Mouse (Mus musculus) heart, adult 9 months (tissue): Measurements from ENCODE around the gene 4933427I04Rik.
A peak's percentile ranks its signal among the peaks of the same experiment; 100 is the strongest.

Experiments used
- DNase-seq, 2 experiments: peaks; one replicate each; pipeline ENCODE4 v3.0.0; 2022; ENCODE audit warnings: low spot score in 2 of 2

The 4933427I04Rik gene

GRCm38 (mm10) chr4:123859379-123859778 lies at the start of gene 4933427I04Rik:
Gene 4933427I04Rik, plus strand, starts transcription at chr4:123859679.
- DNase-seq = no peak

- DNase-seq = no peak
Observed at GRCm38 (mm10) chr4:123810475-123811295, 48.8 kb upstream of the 4933427I04Rik start.

DNA sequence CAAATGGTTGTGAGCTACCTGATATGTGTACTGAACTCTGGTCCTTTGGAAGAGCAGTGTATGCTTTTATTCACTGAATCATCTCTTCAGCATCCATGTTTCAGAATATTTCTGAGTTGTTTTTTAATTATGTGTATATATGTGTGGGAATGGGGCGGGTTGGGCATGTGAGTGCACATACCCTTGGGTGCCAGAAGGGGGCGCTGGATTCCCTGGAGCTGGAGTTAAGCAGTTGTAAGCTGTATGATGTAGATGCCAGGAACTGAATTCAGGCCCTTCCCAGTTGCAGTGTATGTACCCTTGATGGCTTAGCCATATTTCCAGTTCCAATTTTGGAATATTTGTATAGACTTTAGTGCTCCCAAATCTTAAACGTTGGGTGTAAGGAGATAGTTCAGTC lies 47.0 kb upstream of the 4933427I04Rik start:
- no peak for DNase-seq

GRCm38 (mm10) chr4:123814030-123814501 lies 45.4 kb upstream of the 4933427I04Rik start:
- DNase-seq = no peak

GRCm38 (mm10) chr4:123819093-123819610 lies 40.3 kb upstream of the 4933427I04Rik start:
- DNase-seq = no peak

- DNase-seq = no peak
Observed at GRCm38 (mm10) chr4:123842126-123842525, 17.4 kb upstream of the 4933427I04Rik start.

DNA sequence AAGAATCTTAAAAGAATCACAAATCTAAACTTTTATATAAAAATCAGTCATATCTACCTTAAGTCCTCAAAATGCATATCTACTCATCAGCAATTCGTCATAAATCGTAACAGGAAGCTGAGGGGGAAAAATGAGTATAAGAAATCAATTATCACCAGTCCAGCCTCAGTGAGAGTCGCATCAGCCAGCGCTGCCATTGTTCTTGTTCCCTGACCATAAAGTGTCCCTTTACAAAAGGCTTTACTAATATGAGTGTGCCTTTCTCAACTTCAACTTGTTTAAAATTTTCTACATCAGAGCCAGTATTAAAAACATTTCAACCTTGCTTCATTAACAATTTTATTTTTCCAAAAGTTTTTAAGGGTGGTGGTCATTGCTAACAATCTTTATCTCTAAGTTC lies 2.6 kb upstream of the 4933427I04Rik start:
- DNase-seq = no peak

DNA sequence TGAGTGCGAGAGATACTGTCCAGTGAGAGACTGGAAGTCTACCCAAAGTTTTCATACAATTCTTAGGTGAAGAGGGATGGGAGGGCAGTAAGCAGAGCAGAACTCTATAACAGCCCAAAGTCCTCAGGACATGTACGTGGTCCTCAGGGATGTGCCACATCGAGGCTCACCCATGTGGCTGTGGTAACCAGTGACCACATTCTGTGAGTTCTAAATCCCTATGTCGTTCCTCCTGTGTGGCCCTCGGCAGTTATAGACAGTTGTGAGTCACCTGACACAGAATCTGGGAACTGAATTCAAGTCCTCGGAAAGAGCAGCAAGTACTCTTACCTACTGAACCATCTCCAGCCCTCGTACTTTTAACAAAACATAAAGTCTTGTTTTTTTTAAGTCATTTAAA lies 1.4 kb upstream of the 4933427I04Rik start:
- DNase-seq = no peak

GRCm38 (mm10) chr4:123859803-123860202 lies 324 bp downstream of the 4933427I04Rik start:
- no peak for DNase-seq

DNA sequence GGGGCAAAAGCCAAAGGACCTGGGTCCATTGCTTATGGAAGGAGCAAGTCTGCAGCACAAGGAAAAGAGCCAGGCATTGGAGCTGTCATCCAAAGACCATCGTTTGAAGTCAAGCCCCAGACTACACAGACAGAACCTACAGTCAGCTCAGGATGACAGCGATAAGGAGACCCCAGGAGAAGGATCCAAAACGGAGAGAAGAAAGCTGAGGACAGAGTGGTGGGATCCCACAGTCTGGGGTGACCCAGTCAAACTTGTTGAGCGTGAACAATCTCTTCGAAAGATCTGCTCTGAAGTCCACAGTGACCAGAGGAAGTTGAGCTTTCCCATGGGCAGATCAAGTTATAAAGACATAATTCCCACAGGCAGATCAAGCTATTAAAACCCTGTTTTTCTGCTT lies 1.1 kb downstream of the 4933427I04Rik start:
- DNase-seq = no peak

DNA sequence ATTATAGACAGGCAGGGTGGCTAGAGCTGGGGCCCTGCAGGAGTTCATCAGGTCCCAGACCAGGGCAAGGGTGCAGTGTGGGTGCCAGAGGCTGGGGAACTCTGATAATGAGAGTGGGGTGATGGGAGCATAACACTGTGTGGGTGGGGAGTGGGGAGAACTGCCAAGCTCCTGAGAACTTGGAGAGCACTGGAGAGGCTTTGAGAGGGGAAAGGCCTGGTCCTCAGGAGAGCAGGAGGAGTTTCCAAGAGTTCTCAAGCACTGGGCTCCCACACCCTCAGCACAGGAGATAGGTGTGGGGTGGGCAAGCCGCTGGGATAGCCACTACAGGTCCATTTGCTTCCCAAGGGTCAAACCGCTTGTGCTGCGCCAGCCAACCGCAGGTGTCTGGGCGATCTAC lies 34.2 kb downstream of the 4933427I04Rik start:
- no peak for DNase-seq

DNA sequence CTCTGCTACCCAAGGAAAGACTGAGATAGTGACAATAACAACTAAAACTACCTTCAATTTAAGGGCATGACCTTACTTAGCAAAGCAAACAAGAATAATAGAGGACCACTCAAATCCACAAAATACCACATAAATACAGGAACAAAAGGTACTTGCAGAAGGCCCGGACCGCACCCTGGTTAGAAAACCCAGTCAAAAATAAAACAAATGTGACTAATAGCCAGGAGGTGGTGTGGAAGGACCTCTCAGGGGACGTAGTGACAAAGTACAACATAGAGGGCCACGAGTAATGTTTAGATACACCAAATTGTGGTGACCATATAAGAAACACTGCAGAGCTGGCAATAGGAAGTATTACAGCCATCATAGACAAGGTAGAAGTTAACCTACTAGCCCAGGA lies 34.8 kb downstream of the 4933427I04Rik start:
- no peak for DNase-seq

DNA sequence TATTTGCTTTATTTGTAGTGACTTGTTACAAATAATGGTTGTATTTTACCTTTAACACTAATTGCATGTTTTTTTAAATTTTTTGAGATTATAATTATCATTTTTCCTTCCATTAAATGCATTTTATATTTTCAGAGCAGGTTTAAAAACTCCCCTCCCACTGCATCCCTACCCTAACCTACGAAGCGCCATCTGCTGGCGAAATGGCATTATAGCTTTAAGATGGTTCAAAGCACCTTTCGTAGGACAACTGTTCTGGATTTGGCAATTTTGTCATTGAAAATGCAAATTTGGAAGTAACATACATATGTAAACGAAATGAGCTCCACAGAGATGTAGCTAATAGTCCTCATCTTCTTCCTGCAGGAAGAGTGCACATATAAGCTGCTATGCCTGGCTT lies 39.2 kb downstream of the 4933427I04Rik start:
- DNase-seq = peak in 1 of 2 experiments; percentile 20

DNA sequence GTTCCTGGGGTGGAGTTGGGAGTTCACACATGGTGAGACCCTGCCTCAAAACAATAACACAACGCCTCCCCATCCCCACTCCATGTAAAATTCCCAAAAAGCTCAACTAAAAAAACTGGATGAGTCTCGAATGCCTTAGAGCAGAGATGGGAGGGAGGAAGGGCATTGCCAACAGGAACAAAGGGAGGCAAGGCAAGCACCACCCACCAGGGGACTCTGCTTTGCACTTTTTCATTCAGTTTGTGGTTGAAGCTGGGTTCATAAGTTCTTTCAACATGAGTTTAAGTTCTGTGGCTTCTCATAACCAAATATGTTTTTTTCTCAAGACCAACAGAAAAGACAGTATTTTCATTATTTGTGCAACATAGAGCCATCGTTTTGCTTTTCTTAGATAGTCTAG lies 44.0 kb downstream of the 4933427I04Rik start:
- DNase-seq = no peak

- DNase-seq = peak; percentile 99
Observed at GRCm38 (mm10) chr4:123904333-123905125, 45.0 kb downstream of the 4933427I04Rik start, which contains the start of gene Mycbp. Gene Mycbp, plus strand, starts transcription at chr4:123904832.

GRCm38 (mm10) chr4:123905126-123905668 lies 45.7 kb downstream of the 4933427I04Rik start:
- DNase-seq = no peak

- no peak for DNase-seq
Observed at GRCm38 (mm10) chr4:123911503-123911902, 52.0 kb downstream of the 4933427I04Rik start.

DNA sequence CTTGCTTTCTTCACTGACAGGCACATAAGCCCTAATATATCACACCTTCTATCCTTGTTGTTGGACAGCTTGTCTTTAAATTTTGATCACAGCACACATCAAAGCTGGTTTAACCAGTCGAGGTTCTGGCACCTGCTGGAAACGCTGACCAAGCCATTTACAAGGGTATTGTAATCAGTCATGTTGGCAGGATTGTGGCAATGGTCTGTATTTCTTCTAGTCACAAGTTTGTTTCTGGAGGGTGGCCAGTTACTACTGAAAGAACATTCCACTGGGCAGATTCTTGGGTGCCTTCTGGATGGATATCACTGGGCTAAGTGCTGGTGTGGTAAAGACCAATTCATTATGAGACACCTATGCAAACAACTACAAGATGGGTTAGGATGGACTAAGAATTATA lies 53.0 kb downstream of the 4933427I04Rik start:
- DNase-seq = peak; percentile 13 to 37
